Mouse (Mus musculus) liver, embryonic 14.5 days (tissue): ENCODE results near the gene Ttll11.

Source experiments
- CTCF ChIP-seq: IDR thresholded peaks from 2 replicates; pipeline ENCODE4 v1.5.1; 2016; ENCODE audit warnings: antibody characterized with exemption, low read depth, control low read depth
- EP300 ChIP-seq: IDR thresholded peaks from 2 replicates; pipeline ENCODE4 v1.6.1; 2016; ENCODE audit warnings: antibody characterized with exemption, low read depth

- TF ChIP-seq CTCF (no peak), EP300 (no peak)
Observed at GRCm38 (mm10) chr2:35898425-35899134, 81.1 kb downstream of the Ttll11 start.
